Mouse (Mus musculus) embryonic facial prominence, embryonic 11.5 days (tissue): ENCODE data around the gene Mvd. TPM values are rescaled to one million over a fixed set of nuclear protein-coding genes. Genes with fewer than 3 reads are reported as not detected.

ENCODE experiments used
- ATAC-seq: fragments of 200-750 bp; cut with Nextera tagmentation; replicated peaks from 2 replicates; pipeline ENCODE4 v1.8.0; 2017; ENCODE audit warnings: low read depth; ENCODE audit not compliant: insufficient number of reproducible peaks, low FRiP score, low TSS enrichment
- DNase-seq: peaks from one replicate; pipeline ENCODE4 v3.0.0-alpha.2; 2015; ENCODE audit warnings: low spot score
- H3K27ac ChIP-seq: fragments of 300-500 bp; sonication (generic); replicated peaks from 2 replicates; pipeline ENCODE4 v1.5.1; 2014; ENCODE audit warnings: mild to moderate bottlenecking, low read depth, low read length, control low read depth
- H3K27me3 ChIP-seq: fragments of 300-500 bp; sonication (generic); 2 replicates; pipeline ENCODE4 v1.6.1; 2014; ENCODE audit warnings: mild to moderate bottlenecking, low read length, moderate library complexity, mixed read lengths; ENCODE audit not compliant: control insufficient read depth, insufficient read depth
- H3K36me3 ChIP-seq: fragments of 300-500 bp; sonication (generic); replicated peaks from 2 replicates; pipeline ENCODE4 v1.6.1; 2014; ENCODE audit warnings: low read depth, mild to moderate bottlenecking, low read length, moderate library complexity, mixed read lengths; ENCODE audit not compliant: control insufficient read depth, insufficient read depth
- H3K4me1 ChIP-seq: fragments of 300-500 bp; sonication (generic); 2 replicates; pipeline ENCODE4 v1.6.1; 2014; ENCODE audit warnings: low read length, mixed read lengths; ENCODE audit not compliant: control insufficient read depth, insufficient read depth
- H3K4me2 ChIP-seq: fragments of 300-500 bp; sonication (generic); 2 replicates; pipeline ENCODE4 v1.6.1; 2014; ENCODE audit warnings: low read depth, mild to moderate bottlenecking, control low read depth, low read length, moderate library complexity
- H3K4me3 ChIP-seq: fragments of 300-500 bp; sonication (generic); 2 replicates; pipeline ENCODE4 v1.5.1; 2014; ENCODE audit warnings: low read depth, low read length, control low read depth
- H3K9ac ChIP-seq: fragments of 300-500 bp; sonication (generic); replicated peaks from 2 replicates; pipeline ENCODE4 v1.6.1; 2014; ENCODE audit warnings: mild to moderate bottlenecking, control low read depth, low read length
- H3K9me3 ChIP-seq: fragments of 300-500 bp; sonication (generic); replicated peaks from 2 replicates; pipeline ENCODE4 v1.6.1; 2016; ENCODE audit warnings: mild to moderate bottlenecking, low read length, inconsistent platforms, mixed read lengths; ENCODE audit not compliant: control insufficient read depth
- WGBS: fragments of 180-500 bp; shearing (Covaris S2); extraction: QIAGEN DNeasy Blood & Tissue Kit; methylation state at CpG from one replicate; pipeline ENCODE4 v1.1.7; 2014; 5-methylcytosine and 5-hydroxymethylcytosine counted together
- polyA plus RNA-seq: library from polyadenylated mRNA; unstranded; fragments of >200 nt; fragmentation: Nextera tagmentation; extraction: Ambion mirVana; gene quantifications from 2 replicates; pipeline ENCODE4 v1.2.1, GENCODE M21; 2014

Mvd gene
- polyA plus RNA-seq, 1 experiment from 2014 or later: 41.0 TPM

DNA sequence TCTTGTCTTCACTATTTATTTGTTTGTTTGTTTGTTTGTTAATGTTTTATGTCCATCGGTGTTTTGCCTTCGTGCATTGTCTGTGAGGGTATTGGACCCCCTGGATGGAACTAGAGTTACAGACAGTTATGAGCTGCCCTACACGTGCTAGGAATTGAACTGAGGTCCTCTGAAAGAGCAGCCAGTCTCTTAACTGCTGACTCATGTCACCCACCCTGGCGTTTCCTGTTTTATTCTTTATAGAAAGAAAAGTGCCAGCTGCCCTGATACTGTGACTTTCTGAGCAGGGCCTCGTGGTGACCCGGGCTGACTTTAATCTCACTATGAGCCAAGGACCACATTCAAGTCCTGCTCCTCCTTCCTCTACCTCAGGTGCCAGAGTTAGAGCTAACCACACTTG is 27.7 kb downstream of the Mvd start:
- 91% methylated on average over 6 of the region's 6 CpGs for WGBS
- no peak overlapping the region for H3K4me3 ChIP-seq

GRCm38 (mm10) chr8:122414311-122414710 is 28.9 kb downstream of the Mvd start:
- Histone ChIP-seq H3K36me3 (peaks cover 19% of the 10 kb centered on the region), H3K4me3 (no peak overlapping the region), H3K9ac (no peak overlapping the region), H3K27ac (no peak overlapping the region), H3K27me3 (no peaks in the 10 kb centered on the region), H3K4me2 (no peak overlapping the region), H3K9me3 (no peaks in the 10 kb centered on the region), H3K4me1 (no peaks in the 10 kb centered on the region)
- DNase-seq: no peak
- no peak for ATAC-seq
- WGBS: 90% methylated on average over 9 of the region's 9 CpGs

More for the DNA sequence above, 27.7 kb downstream of the Mvd start:
- Histone ChIP-seq H3K27ac (no peak overlapping the region), H3K27me3 (no peaks in the 10 kb centered on the region), H3K36me3 (peaks cover 15% of the 10 kb centered on the region), H3K4me2 (no peak overlapping the region), H3K4me1 (no peaks in the 10 kb centered on the region), H3K9me3 (no peaks in the 10 kb centered on the region), H3K9ac (no peak overlapping the region)
- ATAC-seq (no peak), DNase-seq (no peak)

- Histone ChIP-seq H3K4me1 (no peaks in the 10 kb centered on the region), H3K4me2 (no peak overlapping the region), H3K9me3 (no peaks in the 10 kb centered on the region), H3K9ac (no peak overlapping the region), H3K4me3 (no peak overlapping the region), H3K27me3 (no peaks in the 10 kb centered on the region), H3K36me3 (peaks cover 27% of the 10 kb centered on the region), H3K27ac (no peak overlapping the region)
- no peak for ATAC-seq
- no peak for DNase-seq
- 94% methylated on average over 7 of the region's 7 CpGs for WGBS
Observed at GRCm38 (mm10) chr8:122407678-122408077, 35.5 kb downstream of the Mvd start.

- Histone ChIP-seq H3K27ac (no peak overlapping the region), H3K4me2 (no peak overlapping the region), H3K9ac (no peak overlapping the region), H3K4me1 (no peaks in the 10 kb centered on the region), H3K9me3 (no peaks in the 10 kb centered on the region), H3K4me3 (no peak overlapping the region), H3K36me3 (peaks cover 35% of the 10 kb centered on the region), H3K27me3 (no peaks in the 10 kb centered on the region)
- no peak for ATAC-seq
- no peak for DNase-seq
- WGBS: 91% methylated on average over 9 of the region's 9 CpGs
Observed at GRCm38 (mm10) chr8:122405146-122405805, 37.9 kb downstream of the Mvd start.

GRCm38 (mm10) chr8:122398186-122398585 is 45.0 kb downstream of the Mvd start:
- H3K4me1 ChIP-seq: no peaks in the 10 kb centered on the region
- 93% methylated on average over 9 of the region's 9 CpGs for WGBS
- H3K4me2 ChIP-seq: no peak overlapping the region
- H3K27ac ChIP-seq: no peak overlapping the region
- H3K36me3 ChIP-seq: peaks cover 14% of the 10 kb centered on the region
- no peak overlapping the region for H3K9ac ChIP-seq
- no peak for DNase-seq
- H3K9me3 ChIP-seq: no peaks in the 10 kb centered on the region
- no peak overlapping the region for H3K4me3 ChIP-seq
- ATAC-seq: no peak
- H3K27me3 ChIP-seq: no peaks in the 10 kb centered on the region

- no peak overlapping the region for H3K4me2 ChIP-seq
- DNase-seq (no peak), ATAC-seq (no peak)
- 86% methylated on average over 6 of the region's 6 CpGs for WGBS
- H3K4me1 ChIP-seq: no peaks in the 10 kb centered on the region
- H3K27ac ChIP-seq: no peak overlapping the region
- H3K9ac ChIP-seq: no peak overlapping the region
- H3K9me3 ChIP-seq: no peaks in the 10 kb centered on the region
- no peak overlapping the region for H3K4me3 ChIP-seq
- peaks cover 6% of the 10 kb centered on the region for H3K36me3 ChIP-seq
- H3K27me3 ChIP-seq: no peaks in the 10 kb centered on the region
Observed at GRCm38 (mm10) chr8:122395291-122395690, 47.9 kb downstream of the Mvd start.

DNA sequence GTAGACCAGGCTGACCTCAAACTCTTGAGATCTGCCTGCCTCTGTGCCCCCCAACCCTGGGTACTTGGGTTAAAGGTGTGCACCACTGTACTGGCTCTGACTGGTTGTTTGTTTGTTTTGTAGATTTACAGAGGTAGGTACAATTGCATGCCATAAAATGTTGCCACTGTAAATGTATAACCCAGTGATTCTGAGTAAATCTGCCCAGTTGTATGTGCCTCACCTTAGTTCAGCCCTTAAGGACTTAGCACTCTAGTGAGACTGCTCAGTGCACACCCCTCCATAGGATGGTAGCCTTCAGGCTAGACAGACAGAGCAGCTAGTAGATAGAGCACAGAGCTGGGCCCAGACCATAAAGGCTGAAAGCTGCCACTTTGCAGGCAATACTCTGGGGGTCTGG is 49.5 kb downstream of the Mvd start:
- Histone ChIP-seq H3K27me3 (no peaks in the 10 kb centered on the region), H3K4me1 (no peaks in the 10 kb centered on the region), H3K36me3 (peaks cover 12% of the 10 kb centered on the region), H3K9me3 (no peaks in the 10 kb centered on the region), H3K4me2 (no peak overlapping the region), H3K9ac (no peak overlapping the region), H3K27ac (no peak overlapping the region), H3K4me3 (no peak overlapping the region)
- DNase-seq: no peak
- ATAC-seq: no peak

GRCm38 (mm10) chr8:122390758-122391157 is 52.5 kb downstream of the Mvd start:
- DNase-seq: no peak
- Histone ChIP-seq H3K4me1 (no peaks in the 10 kb centered on the region), H3K27ac (no peak overlapping the region), H3K36me3 (peaks cover 24% of the 10 kb centered on the region), H3K4me2 (no peak overlapping the region), H3K9ac (no peak overlapping the region), H3K27me3 (no peaks in the 10 kb centered on the region), H3K4me3 (no peak overlapping the region), H3K9me3 (no peaks in the 10 kb centered on the region)
- 90% methylated on average over 3 of the region's 3 CpGs for WGBS
- ATAC-seq: no peak
